Comparison of ENCODE assay signal across 8 mouse cellular contexts in genomic region chr9:50734989-50735388, GRCm38 (mm10). TPM values are rescaled to one million over a fixed set of nuclear protein-coding genes. Genes with fewer than 3 reads are reported as not detected.
DNase-seq lines count a peak whose midpoint lies in the region; ATAC-seq and TF ChIP-seq lines count a peak whose summit lies in the region.

No protein-coding gene starts in this region.

- ATAC-seq in CD4-positive, CD25-positive, alpha-beta regulatory T cell, adult 4 months = no peak

- H3K9me3 ChIP-seq in E14TG2a.4 (ENCODE audit: low read length) = no peaks in the 10 kb centered on the region

- H3K36me3 ChIP-seq in E14TG2a.4 (ENCODE audit: insufficient read depth, low read length) = no peaks in the 10 kb centered on the region

- no peak overlapping the region for H3K4me3 ChIP-seq in E14TG2a.4 (replicated peaks; ENCODE audit: low read length)

- peaks cover 54% of the 10 kb centered on the region for H3K4me1 ChIP-seq in E14TG2a.4 (replicated peaks; ENCODE audit: low read depth, low read length)

- peak; percentile 75 for TF ChIP-seq CTCF in E14TG2a.4 (conservative IDR thresholded peaks at IDR 0.05; ENCODE audit: low read length)

- H3K27me3 ChIP-seq in E14TG2a.4 (ENCODE audit: insufficient read depth, low read length) = no peaks in the 10 kb centered on the region

- DNase-seq in CD4-positive, CD25-positive, alpha-beta regulatory T cell, adult 2 months (ENCODE audit: low read depth, low spot score) = peak; percentile 66
- peak; percentile 85 for DNase-seq in cerebellum, adult 9-10 months
- DNase-seq in gastrocnemius, postnatal 25 days = peak; percentile 25
- DNase-seq in kidney, postnatal 14 days = peak; percentile 73
- DNase-seq in lung, postnatal 25 days (ENCODE audit: low spot score) = peak; percentile 71
- no peak for DNase-seq in ovary, postnatal 36 days (ENCODE audit: low spot score)

RNA-seq across cellular contexts. Expression of gene Dixdc1, which starts 4.3 kb away (rescaled TPM):
- polyA plus RNA-seq in CD4-positive, CD25-positive, alpha-beta regulatory T cell, adult 4 months (2017; shearing (Covaris generic)) = under 1 TPM in 1 of 2 experiments, not detected in 1; 0.19 TPM
- total RNA-seq in gastrocnemius, postnatal 25 days (2021) = 1 to 10 TPM; 2.4 to 4.0 TPM

RNA-seq across cellular contexts. Expression of gene 2310030G06Rik, which starts 11.3 kb away (rescaled TPM):
- polyA plus RNA-seq in CD4-positive, CD25-positive, alpha-beta regulatory T cell, adult 4 months (2017; shearing (Covaris generic)) = not detected
- total RNA-seq in gastrocnemius, postnatal 25 days (2021) = 1 to 10 TPM; 1.5 to 6.5 TPM

RNA-seq across cellular contexts. Expression of gene Cryab, which starts 16.1 kb away (rescaled TPM):
- polyA plus RNA-seq in CD4-positive, CD25-positive, alpha-beta regulatory T cell, adult 4 months (2017; shearing (Covaris generic)) = not detected
- total RNA-seq in gastrocnemius, postnatal 25 days (2021) = 1,000 to 10,000 TPM; 1,104 to 3,330 TPM

RNA-seq across cellular contexts. Expression of gene Hspb2, which starts 17.2 kb away (rescaled TPM):
- polyA plus RNA-seq in CD4-positive, CD25-positive, alpha-beta regulatory T cell, adult 4 months (2017; shearing (Covaris generic)) = not detected
- total RNA-seq in gastrocnemius, postnatal 25 days (2021) = 100 to 1,000 TPM; 106 to 134 TPM

RNA-seq across cellular contexts. Expression of gene Fdxacb1, which starts 33.0 kb away (rescaled TPM):
- polyA plus RNA-seq in CD4-positive, CD25-positive, alpha-beta regulatory T cell, adult 4 months (2017; shearing (Covaris generic)) = 10 to 100 TPM in 1 of 2 experiments, 1 to 10 TPM in 1; 6.5 to 17.9 TPM
- 1 to 10 TPM; 3.7 to 3.9 TPM for total RNA-seq in gastrocnemius, postnatal 25 days (2021)
